Mouse (Mus musculus): ENCODE results near the gene Mr1. TPM values are rescaled to one million over a fixed set of nuclear protein-coding genes. Genes with fewer than 3 reads are reported as not detected.

Gene Mr1
- polyA plus RNA-seq, 1 experiment: 3.9 TPM

- H3K27me3 ChIP-seq (ENCODE audit: control insufficient read depth, insufficient read depth, insufficient read length): no peaks in the 10 kb centered on the region
- no peak for TF ChIP-seq TCF12 (IDR thresholded peaks at IDR 0.05; ENCODE audit: insufficient read depth, poor library complexity, severe bottlenecking)
- TF ChIP-seq MYOD1 (IDR thresholded peaks at IDR 0.05; ENCODE audit: control insufficient read depth in 1 of 3, insufficient read length in 2 of 3, low read depth in 2 of 3): no peak
- no peak for TF ChIP-seq CEBPB (IDR thresholded peaks at IDR 0.05; ENCODE audit: insufficient read depth, poor library complexity, severe bottlenecking)
- no peak for TF ChIP-seq TCF3 (IDR thresholded peaks at IDR 0.05; ENCODE audit: insufficient read length, low read depth)
- TF ChIP-seq REST (IDR thresholded peaks at IDR 0.05; ENCODE audit: insufficient read depth, insufficient read length): no peak
- TF ChIP-seq POLR2AphosphoS2 (IDR thresholded peaks at IDR 0.05; ENCODE audit: insufficient read length, low read depth): no peak
- no peak overlapping the region for H3K4me2 ChIP-seq (ENCODE audit: low read depth)
- no peak overlapping the region for H3ac ChIP-seq (ENCODE audit: control insufficient read depth, insufficient read length)
- H3K79me2 ChIP-seq (ENCODE audit: control insufficient read depth, insufficient read depth): no peaks in the 10 kb centered on the region
- H3K4me3 ChIP-seq: no peak overlapping the region
- no peaks in the 10 kb centered on the region for H3K36me3 ChIP-seq (ENCODE audit: control insufficient read depth, insufficient read depth)
These were observed 60.2 kb downstream of the Mr1 start for GRCm38 (mm10) chr1:155086416-155086815.

- no peak overlapping the region for H3ac ChIP-seq (ENCODE audit: control insufficient read depth, insufficient read length)
- H3K4me3 ChIP-seq: no peak overlapping the region
- TF ChIP-seq SRF (IDR thresholded peaks at IDR 0.05; ENCODE audit: control insufficient read depth, insufficient read length, low read depth) (no peak), E2F4 (IDR thresholded peaks at IDR 0.05; ENCODE audit: insufficient read depth) (no peak), POLR2A (IDR thresholded peaks at IDR 0.05; ENCODE audit: insufficient read length, low read depth) (no peak), MYOD1 (IDR thresholded peaks at IDR 0.05; ENCODE audit: control insufficient read depth in 1 of 3, insufficient read length in 2 of 3, low read depth in 2 of 3) (no peak), MAX (IDR thresholded peaks at IDR 0.05; ENCODE audit: low read depth) (no peak), POLR2AphosphoS2 (IDR thresholded peaks at IDR 0.05; ENCODE audit: insufficient read length, low read depth) (no peak)
- no peaks in the 10 kb centered on the region for H3K27me3 ChIP-seq (ENCODE audit: control insufficient read depth, insufficient read depth, insufficient read length)
- no peak overlapping the region for H3K4me2 ChIP-seq (ENCODE audit: low read depth)
- H3K36me3 ChIP-seq (ENCODE audit: control insufficient read depth, insufficient read depth): no peaks in the 10 kb centered on the region
- no peaks in the 10 kb centered on the region for H3K79me2 ChIP-seq (ENCODE audit: control insufficient read depth, insufficient read depth)
These were observed 61.8 kb downstream of the Mr1 start for GRCm38 (mm10) chr1:155084839-155085238.

DNA sequence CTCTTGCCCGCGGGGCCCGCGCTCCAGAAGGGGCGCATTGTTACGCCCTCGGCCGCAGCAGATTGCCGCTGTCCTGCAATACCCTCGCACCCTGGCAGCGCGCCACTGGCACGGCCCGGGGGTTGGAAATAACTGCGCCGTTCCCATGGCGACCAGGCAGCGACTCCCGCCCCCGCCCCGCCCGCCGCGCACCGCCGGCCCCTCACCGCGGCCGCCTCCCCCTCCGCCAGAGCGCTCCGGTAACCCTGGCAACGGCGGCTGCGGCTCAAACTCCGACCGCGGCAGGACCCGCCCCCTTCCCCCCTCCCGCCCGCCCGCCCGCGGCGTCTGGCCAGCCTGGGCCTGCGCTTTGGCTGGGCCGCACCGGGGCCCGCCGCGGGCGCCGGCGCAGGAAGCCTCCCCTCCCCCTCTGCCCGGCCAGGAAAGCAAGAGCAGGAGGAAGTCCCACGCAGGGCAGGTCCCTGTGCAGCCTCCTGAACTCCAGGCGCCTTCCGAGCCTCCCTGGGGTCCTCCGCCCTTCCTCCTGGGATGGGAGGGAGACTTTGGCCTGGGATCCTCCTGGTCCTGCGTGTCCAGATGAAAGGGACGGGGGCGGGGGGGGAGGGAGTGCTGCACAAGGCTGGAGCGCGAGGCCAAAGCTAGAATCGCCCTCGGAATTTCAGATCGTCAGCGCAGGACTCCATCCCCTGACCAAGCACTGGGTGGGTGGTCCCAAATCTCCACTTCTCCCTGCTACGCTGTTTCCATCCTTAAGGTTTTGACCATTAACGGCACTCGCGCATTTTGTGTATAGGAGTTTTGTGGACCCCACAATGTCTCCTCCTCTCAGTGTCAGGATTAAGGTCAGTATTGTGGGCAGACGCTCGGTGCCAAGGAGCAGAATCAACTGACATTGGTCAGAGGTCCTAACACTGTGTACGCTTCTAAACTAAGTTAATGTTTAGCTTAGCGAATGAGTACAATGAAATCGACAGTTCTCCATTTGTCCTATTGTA, 63.0 kb downstream of the Mr1 start:
- H3ac ChIP-seq (ENCODE audit: control insufficient read depth, insufficient read length): no peak overlapping the region
- H3K4me2 ChIP-seq (ENCODE audit: low read depth): peak overlapping the region; percentile 93
- TF ChIP-seq MYOD1 (IDR thresholded peaks at IDR 0.05; ENCODE audit: control insufficient read depth in 1 of 3, insufficient read length in 2 of 3, low read depth in 2 of 3) (peak in 1 of 3 experiments; percentile 24), POLR2AphosphoS2 (IDR thresholded peaks at IDR 0.05; ENCODE audit: insufficient read length, low read depth) (peak; percentile 61), E2F4 (IDR thresholded peaks at IDR 0.05; ENCODE audit: insufficient read depth) (no peak), MAX (IDR thresholded peaks at IDR 0.05; ENCODE audit: low read depth) (no peak), POLR2A (IDR thresholded peaks at IDR 0.05; ENCODE audit: insufficient read length, low read depth) (peak; percentile 61), REST (IDR thresholded peaks at IDR 0.05; ENCODE audit: insufficient read depth, insufficient read length) (no peak), MYOG (IDR thresholded peaks at IDR 0.05; ENCODE audit: control insufficient read depth in 1 of 3, insufficient read depth in 1 of 3, insufficient read length in 2 of 3, low read depth in 2 of 3) (peak in 1 of 3 experiments; percentile 25), SRF (IDR thresholded peaks at IDR 0.05; ENCODE audit: control insufficient read depth, insufficient read length, low read depth) (no peak), TCF12 (IDR thresholded peaks at IDR 0.05; ENCODE audit: insufficient read depth, poor library complexity, severe bottlenecking) (no peak), TCF3 (IDR thresholded peaks at IDR 0.05; ENCODE audit: insufficient read length, low read depth) (no peak), USF1 (IDR thresholded peaks at IDR 0.05; ENCODE audit: low read depth) (no peak), CEBPB (IDR thresholded peaks at IDR 0.05; ENCODE audit: insufficient read depth, poor library complexity, severe bottlenecking) (no peak)
- H3K36me3 ChIP-seq (ENCODE audit: control insufficient read depth, insufficient read depth): no peaks in the 10 kb centered on the region
- no peaks in the 10 kb centered on the region for H3K79me2 ChIP-seq (ENCODE audit: control insufficient read depth, insufficient read depth)
- H3K4me3 ChIP-seq: peak overlapping the region; percentile 21
- no peaks in the 10 kb centered on the region for H3K27me3 ChIP-seq (ENCODE audit: control insufficient read depth, insufficient read depth, insufficient read length)

- Histone ChIP-seq H3K4me2 (ENCODE audit: low read depth) (peak overlapping the region; percentile 93), H3K27me3 (ENCODE audit: control insufficient read depth, insufficient read depth, insufficient read length) (no peaks in the 10 kb centered on the region), H3K4me3 (peak overlapping the region; percentile 21), H3ac (ENCODE audit: control insufficient read depth, insufficient read length) (no peak overlapping the region), H3K36me3 (ENCODE audit: control insufficient read depth, insufficient read depth) (no peaks in the 10 kb centered on the region), H3K79me2 (ENCODE audit: control insufficient read depth, insufficient read depth) (no peaks in the 10 kb centered on the region)
- TF ChIP-seq POLR2A (IDR thresholded peaks at IDR 0.05; ENCODE audit: insufficient read length, low read depth) (no peak), TCF12 (IDR thresholded peaks at IDR 0.05; ENCODE audit: insufficient read depth, poor library complexity, severe bottlenecking) (no peak), SRF (IDR thresholded peaks at IDR 0.05; ENCODE audit: control insufficient read depth, insufficient read length, low read depth) (no peak), MAX (IDR thresholded peaks at IDR 0.05; ENCODE audit: low read depth) (no peak), E2F4 (IDR thresholded peaks at IDR 0.05; ENCODE audit: insufficient read depth) (no peak), CEBPB (IDR thresholded peaks at IDR 0.05; ENCODE audit: insufficient read depth, poor library complexity, severe bottlenecking) (no peak), MYOD1 (IDR thresholded peaks at IDR 0.05; ENCODE audit: control insufficient read depth in 1 of 3, insufficient read length in 2 of 3, low read depth in 2 of 3) (no peak), POLR2AphosphoS2 (IDR thresholded peaks at IDR 0.05; ENCODE audit: insufficient read length, low read depth) (no peak), MYOG (IDR thresholded peaks at IDR 0.05; ENCODE audit: control insufficient read depth in 1 of 3, insufficient read depth in 1 of 3, insufficient read length in 2 of 3, low read depth in 2 of 3) (no peak), TCF3 (IDR thresholded peaks at IDR 0.05; ENCODE audit: insufficient read length, low read depth) (no peak)
These were observed 63.7 kb downstream of the Mr1 start for GRCm38 (mm10) chr1:155082965-155083268.
